Mouse (Mus musculus) limb, embryonic 12.5 days (tissue): ENCODE results near the gene Ndufs2. TPM values are rescaled to one million over a fixed set of nuclear protein-coding genes. Genes with fewer than 3 reads are reported as not detected.

Source experiments
- ATAC-seq: fragments of 200-750 bp; cut with Nextera tagmentation; 2 replicates; pipeline ENCODE4 v1.8.0; 2017; ENCODE audit warnings: low read depth, moderate TSS enrichment; ENCODE audit not compliant: insufficient number of reproducible peaks, insufficient read depth, low FRiP score, low TSS enrichment
- H3K27ac ChIP-seq: fragments of 300-500 bp; sonication (generic); 2 replicates; pipeline ENCODE4 v1.5.1; 2016; ENCODE audit warnings: mild to moderate bottlenecking, moderate library complexity
- H3K27me3 ChIP-seq: fragments of 300-500 bp; sonication (generic); 2 replicates; pipeline ENCODE4 v1.6.1; 2016; ENCODE audit warnings: mild to moderate bottlenecking, moderate library complexity
- H3K36me3 ChIP-seq: fragments of 300-500 bp; sonication (generic); 2 replicates; pipeline ENCODE4 v1.6.1; 2016; ENCODE audit warnings: mild to moderate bottlenecking, moderate library complexity
- H3K4me1 ChIP-seq: fragments of 300-500 bp; sonication (generic); replicated peaks from 2 replicates; pipeline ENCODE4 v1.6.1; 2016
- H3K4me2 ChIP-seq: fragments of 300-500 bp; sonication (generic); 2 replicates; pipeline ENCODE4 v1.6.1; 2016; ENCODE audit warnings: mild to moderate bottlenecking, moderate library complexity
- H3K4me3 ChIP-seq: fragments of 300-500 bp; sonication (generic); replicated peaks from 2 replicates; pipeline ENCODE4 v1.5.1; 2016; ENCODE audit warnings: mild to moderate bottlenecking
- H3K9ac ChIP-seq: fragments of 300-500 bp; sonication (generic); replicated peaks from 2 replicates; pipeline ENCODE4 v1.6.1; 2016; ENCODE audit warnings: mild to moderate bottlenecking, moderate library complexity
- H3K9me3 ChIP-seq: fragments of 300-500 bp; sonication (generic); 2 replicates; pipeline ENCODE4 v1.6.1; 2016; ENCODE audit warnings: mild to moderate bottlenecking, moderate library complexity
- WGBS: fragments of 180-500 bp; shearing (Covaris S2); methylation state at CpG from one replicate; pipeline ENCODE4 v1.1.7; 2016; 5-methylcytosine and 5-hydroxymethylcytosine counted together
- polyA plus RNA-seq: library from polyadenylated mRNA; unstranded; fragments of >200 nt; fragmentation: Nextera tagmentation; extraction: Ambion mirVana; gene quantifications from 2 replicates; pipeline ENCODE4 v1.2.1, GENCODE M21; 2016

Gene Ndufs2
- polyA plus RNA-seq, 1 experiment from 2014 or later: 251 TPM

GRCm38 (mm10) chr1:171224857-171225256 is 26.3 kb downstream of the Ndufs2 start, which contains the start of gene Apoa2:
Apoa2 (plus strand) TSS chr1:171225054.
- no peaks in the 10 kb centered on the region for H3K27me3 ChIP-seq
- 71% methylated on average over 5 of the region's 5 CpGs for whole genome bisulfite sequencing

DNA sequence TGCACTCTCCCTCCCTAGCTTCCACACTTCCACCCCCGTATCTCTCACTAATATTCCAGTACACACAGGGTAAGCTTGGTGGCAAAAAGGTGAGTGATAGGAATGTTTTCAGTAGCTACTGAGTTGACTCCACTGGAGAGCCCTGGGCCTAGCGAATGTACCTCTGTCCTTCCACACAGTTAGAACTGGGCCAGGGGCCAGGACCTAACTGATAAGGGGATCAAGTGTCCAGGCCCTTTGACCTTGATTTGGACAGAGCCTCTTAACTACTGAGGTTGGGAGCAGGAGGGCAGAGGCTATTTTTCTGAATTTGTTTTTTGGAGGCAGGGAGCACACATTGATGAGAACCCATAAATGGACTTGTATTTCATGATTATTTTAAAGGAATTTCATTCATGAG is 27.4 kb downstream of the Ndufs2 start:
- Histone ChIP-seq H3K4me2 (no peak overlapping the region), H3K4me3 (no peak overlapping the region), H3K27me3 (no peaks in the 10 kb centered on the region), H3K9ac (no peak overlapping the region), H3K4me1 (peaks cover 10% of the 10 kb centered on the region), H3K27ac (no peak overlapping the region), H3K9me3 (no peaks in the 10 kb centered on the region), H3K36me3 (peaks cover 16% of the 10 kb centered on the region)
- ATAC-seq: no peak
- WGBS: 81% methylated on average over 2 of the region's 2 CpGs

More at GRCm38 (mm10) chr1:171224857-171225256, 26.3 kb downstream of the Ndufs2 start, which contains the start of gene Apoa2:
- H3K9me3 ChIP-seq: no peaks in the 10 kb centered on the region
- no peak within 1 kb of the TSS for H3K27ac ChIP-seq
- H3K9ac ChIP-seq: no peak within 1 kb of the TSS
- no peak within 1 kb of the TSS for H3K4me3 ChIP-seq
- no peak within 1 kb of the TSS for H3K4me2 ChIP-seq
- H3K4me1 ChIP-seq: peaks cover 14% of the 10 kb centered on the region
- H3K36me3 ChIP-seq: peaks cover 6% of the 10 kb centered on the region
- no peak for ATAC-seq

GRCm38 (mm10) chr1:171223168-171223567 is 28.0 kb downstream of the Ndufs2 start:
- peaks cover 22% of the 10 kb centered on the region for H3K36me3 ChIP-seq
- H3K9ac ChIP-seq: no peak overlapping the region; the same call in 1 of the 2 replicates
- H3K27ac ChIP-seq: peak overlapping the region; percentile 86
- 83% methylated on average over 6 of the region's 6 CpGs for WGBS
- H3K4me3 ChIP-seq: peak overlapping the region; percentile 59
- ATAC-seq: no peak
- peak overlapping the region; percentile 46 for H3K4me2 ChIP-seq
- peaks cover 10% of the 10 kb centered on the region for H3K4me1 ChIP-seq
- H3K27me3 ChIP-seq: no peaks in the 10 kb centered on the region
- no peaks in the 10 kb centered on the region for H3K9me3 ChIP-seq

DNA sequence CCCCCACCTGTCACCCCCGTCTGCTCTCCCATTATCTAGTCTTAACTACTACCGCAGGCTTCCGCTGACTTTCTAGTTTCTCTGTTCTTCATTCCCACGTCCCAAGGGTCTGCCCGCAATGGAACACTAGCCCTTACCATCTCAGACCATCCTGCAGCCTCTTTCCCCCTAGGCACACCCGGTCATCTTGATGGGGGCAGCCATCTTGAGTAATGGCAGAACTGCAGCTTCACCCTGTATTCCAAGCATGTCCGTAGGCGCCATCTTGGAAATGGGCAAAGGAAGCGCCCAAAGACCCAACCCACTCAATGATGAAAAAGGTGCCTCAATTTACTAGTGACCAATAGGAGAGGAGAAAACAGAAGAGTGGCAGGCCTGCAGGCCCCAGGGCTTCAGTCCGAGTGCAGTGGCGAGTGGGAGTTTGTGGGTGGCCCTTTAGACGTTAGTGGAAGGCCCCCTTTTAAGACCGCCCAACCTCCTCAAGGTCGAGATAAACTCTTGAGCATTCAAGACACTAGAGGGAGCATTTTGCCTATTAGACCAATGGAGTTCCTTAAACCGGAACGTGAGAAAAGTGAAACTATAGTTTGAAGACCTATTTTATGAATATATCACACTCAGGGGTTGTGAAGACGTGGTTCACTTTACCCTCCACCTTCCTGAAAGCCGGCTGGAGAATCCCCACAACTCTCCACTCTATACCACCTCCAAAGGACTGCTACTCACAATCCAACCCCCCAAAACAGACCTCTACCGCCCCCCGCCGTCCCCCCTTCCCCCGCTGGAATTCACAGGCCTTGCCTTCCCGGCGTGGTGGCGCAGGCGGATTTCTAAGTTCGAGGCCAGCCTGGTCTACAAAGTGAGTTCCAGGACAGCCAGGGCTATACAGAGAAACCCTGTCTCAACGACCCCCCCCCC is 28.7 kb downstream of the Ndufs2 start, which contains the start of gene Tomm40l:
Gene Tomm40l (minus strand): TSS at position 277 of the 918 bp plus-strand sequence.
- Histone ChIP-seq H3K4me2 (peak within 1 kb of the TSS; percentile 87), H3K27ac (peak within 1 kb of the TSS; percentile 86), H3K9me3 (no peaks in the 10 kb centered on the region), H3K4me3 (peak within 1 kb of the TSS; percentile 59), H3K9ac (peak within 1 kb of the TSS; percentile 58), H3K27me3 (no peaks in the 10 kb centered on the region), H3K4me1 (peaks cover 10% of the 10 kb centered on the region), H3K36me3 (peaks cover 25% of the 10 kb centered on the region)
- ATAC-seq: peak; percentile 98
- 2% methylated on average over 28 of the region's 28 CpGs for WGBS

DNA sequence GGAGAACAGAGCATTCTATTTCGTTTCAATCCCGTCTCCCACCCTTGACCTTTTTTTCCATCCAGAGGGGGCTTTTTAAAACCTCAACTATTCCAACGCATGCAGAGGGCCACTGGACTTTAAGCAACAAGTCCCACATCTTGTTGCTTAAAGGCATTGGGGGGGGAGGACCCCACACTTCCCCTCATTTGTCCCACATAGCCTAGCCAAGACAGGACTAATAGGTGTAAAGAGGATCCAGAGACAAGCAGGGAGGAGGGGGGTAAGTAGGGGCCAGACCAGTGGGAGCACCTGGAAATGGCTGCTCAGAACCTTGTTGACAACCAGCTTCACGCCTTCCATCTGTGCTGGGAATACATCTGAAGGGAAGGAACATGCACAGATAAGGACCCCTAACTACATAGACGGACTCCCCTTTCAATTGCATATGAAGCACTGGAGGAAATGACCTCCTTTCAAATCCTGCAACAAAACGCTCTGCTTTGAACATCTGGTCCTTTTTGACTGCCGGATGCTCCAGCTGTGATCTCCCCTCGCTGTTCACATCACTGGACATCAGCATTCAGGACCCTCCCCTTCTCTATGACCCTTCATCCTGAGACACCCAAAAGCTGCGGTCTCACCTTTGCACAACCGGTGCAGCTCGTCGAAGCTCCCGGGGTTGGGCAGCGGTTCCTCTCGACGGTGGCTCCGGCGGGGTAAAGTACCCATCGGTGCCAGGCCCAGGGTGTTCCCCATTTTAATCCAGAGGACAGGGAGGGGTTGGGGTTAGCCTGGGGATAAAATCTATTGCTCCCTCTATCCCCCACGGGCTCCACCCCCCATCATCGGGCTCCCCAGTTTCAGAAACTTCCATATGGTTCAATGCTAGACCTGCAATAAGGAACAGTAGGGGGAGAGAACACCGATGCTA is 29.7 kb downstream of the Ndufs2 start:
- whole genome bisulfite sequencing: 6% methylated on average over 22 of the region's 22 CpGs
- H3K27ac ChIP-seq: no peak overlapping the region
- peak overlapping the region; percentile 59 for H3K4me3 ChIP-seq
- H3K9ac ChIP-seq: peak overlapping the region; percentile 58
- ATAC-seq: peak; percentile 4; the same call in 1 of the 2 replicates
- H3K36me3 ChIP-seq: peaks cover 25% of the 10 kb centered on the region
- no peaks in the 10 kb centered on the region for H3K9me3 ChIP-seq
- H3K4me2 ChIP-seq: peak overlapping the region; percentile 87
- peaks cover 10% of the 10 kb centered on the region for H3K4me1 ChIP-seq
- no peaks in the 10 kb centered on the region for H3K27me3 ChIP-seq

- Histone ChIP-seq H3K9me3 (no peaks in the 10 kb centered on the region), H3K9ac (no peak overlapping the region), H3K27me3 (no peaks in the 10 kb centered on the region), H3K36me3 (peaks cover 25% of the 10 kb centered on the region), H3K4me1 (peaks cover 10% of the 10 kb centered on the region), H3K4me2 (peak overlapping the region; percentile 87), H3K4me3 (peak overlapping the region; percentile 59; the same call in 1 of the 2 replicates), H3K27ac (no peak overlapping the region)
- 8% methylated on average over 10 of the region's 10 CpGs for WGBS
- no peak for ATAC-seq
These were observed 30.3 kb downstream of the Ndufs2 start for GRCm38 (mm10) chr1:171220871-171221270.

DNA sequence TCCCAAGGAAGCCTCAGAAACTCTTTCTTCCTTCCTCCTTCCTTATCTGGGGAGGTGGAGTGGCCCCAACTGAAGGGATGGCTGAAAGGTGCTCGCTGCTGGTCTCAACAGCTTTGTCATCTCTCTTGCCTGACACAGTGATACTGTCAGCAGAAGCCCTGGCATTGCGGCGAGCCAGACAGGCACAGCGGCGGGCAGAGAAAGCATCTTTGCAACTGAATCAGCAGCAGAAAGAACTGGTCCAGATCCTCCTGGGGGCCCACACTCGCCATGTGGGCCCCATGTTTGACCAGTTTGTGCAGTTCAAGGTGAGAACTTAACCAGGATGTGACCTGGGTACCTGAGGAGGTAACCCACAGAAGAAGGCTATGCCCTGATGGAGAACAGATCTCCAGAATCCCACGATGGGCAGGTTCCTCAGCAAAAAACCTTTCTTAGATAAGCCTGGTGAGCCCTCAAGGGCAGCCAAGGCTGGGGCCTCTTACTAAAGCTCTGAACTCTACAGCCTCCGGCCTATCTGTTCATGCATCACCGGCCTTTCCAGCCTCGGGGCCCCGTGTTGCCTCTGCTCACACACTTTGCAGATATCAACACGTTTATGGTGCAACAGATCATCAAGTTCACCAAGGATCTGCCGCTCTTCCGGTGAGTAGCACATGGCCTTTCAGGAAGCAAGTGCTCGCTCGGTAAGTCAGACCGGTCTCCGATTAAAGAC is 34.8 kb downstream of the Ndufs2 start:
- 0 out of 2 replicates have a peak, but pooled peaks cover 5% of the 10 kb centered on the region for H3K27me3 ChIP-seq
- 92% methylated on average over 18 of the region's 18 CpGs for WGBS

DNA sequence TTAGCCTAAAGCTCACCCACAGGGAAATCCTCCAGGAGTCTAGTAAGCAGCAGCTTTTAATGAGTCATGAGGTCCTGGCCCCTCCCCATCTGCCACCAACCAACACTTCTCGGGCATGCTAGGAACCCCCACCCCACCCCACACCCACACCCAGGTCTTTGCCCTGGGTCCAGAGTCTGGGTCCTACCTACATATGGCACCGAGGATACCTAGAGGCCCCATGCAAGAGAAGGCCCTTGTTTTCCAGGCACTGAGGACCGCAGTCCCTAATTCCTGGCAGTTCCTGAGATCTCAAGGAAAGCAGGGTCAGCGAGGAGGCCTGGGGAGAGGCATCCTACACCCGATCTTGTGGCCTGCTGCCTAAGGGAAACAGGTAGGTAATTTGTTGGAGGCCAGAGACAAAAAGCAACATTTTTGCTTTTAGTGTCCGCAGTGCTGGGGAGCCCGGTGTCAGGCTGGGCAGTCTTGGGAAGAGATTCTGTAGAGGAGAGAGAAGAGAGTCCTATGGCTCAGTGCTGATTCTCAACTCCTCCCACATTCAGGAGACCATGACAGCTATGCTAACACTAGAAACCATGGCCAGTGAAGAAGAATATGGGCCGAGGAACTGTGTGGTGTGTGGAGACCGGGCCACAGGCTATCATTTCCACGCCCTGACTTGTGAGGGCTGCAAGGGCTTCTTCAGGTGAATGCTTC is 37.2 kb downstream of the Ndufs2 start, which contains the start of gene Nr1i3:
Gene Nr1i3 (plus strand): TSS at position 170 of the 696 bp plus-strand sequence.
- no peaks in the 10 kb centered on the region for H3K9me3 ChIP-seq
- no peak within 1 kb of the TSS for H3K4me2 ChIP-seq
- WGBS: 71% methylated on average over 10 of the region's 10 CpGs
- H3K27me3 ChIP-seq: peaks cover 13% of the 10 kb centered on the region; the same call in 1 of the 2 replicates
- no peak for ATAC-seq
- H3K4me1 ChIP-seq: no peaks in the 10 kb centered on the region
- H3K27ac ChIP-seq: no peak within 1 kb of the TSS
- no peak within 1 kb of the TSS for H3K9ac ChIP-seq
- no peak within 1 kb of the TSS for H3K4me3 ChIP-seq
- peaks cover 11% of the 10 kb centered on the region; the same call in 1 of the 2 replicates for H3K36me3 ChIP-seq

More for the DNA sequence above, 34.8 kb downstream of the Ndufs2 start:
- Histone ChIP-seq H3K4me1 (peaks cover 6% of the 10 kb centered on the region), H3K36me3 (peaks cover 25% of the 10 kb centered on the region), H3K4me2 (no peak overlapping the region), H3K27ac (no peak overlapping the region), H3K9me3 (no peaks in the 10 kb centered on the region), H3K9ac (no peak overlapping the region), H3K4me3 (no peak overlapping the region)
- no peak for ATAC-seq

DNA sequence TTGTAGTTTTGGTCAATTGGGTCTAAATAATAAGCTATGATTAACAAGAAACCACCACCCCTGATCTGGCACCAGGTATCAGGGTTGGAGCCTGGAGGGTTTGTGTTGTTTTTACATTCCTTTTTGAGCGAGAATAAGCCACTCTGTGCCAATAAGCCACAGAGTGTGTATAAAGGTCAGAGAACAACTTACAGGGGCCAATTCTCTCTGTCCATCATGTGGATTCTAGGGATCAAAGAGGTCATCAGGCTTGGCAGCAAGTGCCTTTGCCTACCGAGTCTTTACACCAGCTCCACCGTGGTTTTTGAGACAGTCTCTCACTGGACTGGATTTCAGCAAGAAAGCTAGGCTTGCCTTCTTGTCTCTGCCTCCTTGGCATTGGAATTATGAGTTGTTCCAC is 38.3 kb downstream of the Ndufs2 start:
- H3K4me1 ChIP-seq: no peaks in the 10 kb centered on the region
- H3K9ac ChIP-seq: no peak overlapping the region
- H3K9me3 ChIP-seq: no peaks in the 10 kb centered on the region
- no peak overlapping the region for H3K27ac ChIP-seq
- peaks cover 13% of the 10 kb centered on the region; the same call in 1 of the 2 replicates for H3K27me3 ChIP-seq
- ATAC-seq: no peak
- WGBS: 59% methylated on average over 3 of the region's 3 CpGs
- H3K4me2 ChIP-seq: no peak overlapping the region
- 0 out of 2 replicates have a peak, but pooled peaks cover under 1% of the 10 kb centered on the region for H3K36me3 ChIP-seq
- H3K4me3 ChIP-seq: no peak overlapping the region

- WGBS: 13% methylated on average over 4 of the region's 4 CpGs
- ATAC-seq: no peak
- H3K4me2 ChIP-seq: no peak overlapping the region
These were observed 41.8 kb downstream of the Ndufs2 start for GRCm38 (mm10) chr1:171209409-171209808.

More at GRCm38 (mm10) chr1:171209409-171209808, 41.8 kb downstream of the Ndufs2 start:
- Histone ChIP-seq H3K27ac (no peak overlapping the region), H3K27me3 (peaks cover 15% of the 10 kb centered on the region; the same call in 1 of the 2 replicates), H3K4me1 (no peaks in the 10 kb centered on the region), H3K4me3 (no peak overlapping the region), H3K36me3 (no peaks in the 10 kb centered on the region), H3K9ac (no peak overlapping the region), H3K9me3 (no peaks in the 10 kb centered on the region)
